Mouse (Mus musculus) left cerebral cortex, adult 18-20 months (tissue): ENCODE data around the gene Rhog. TPM values are rescaled to one million over a fixed set of nuclear protein-coding genes. Genes with fewer than 3 reads are reported as not detected.
"Not testable (repeated sequence)": the region's sequence is repeated elsewhere in the genome, so short reads cannot be mapped to it uniquely, and the experiment has no call there.

Source experiments
- DNase-seq, 2 experiments: peaks; one replicate each; pipeline ENCODE4 v3.0.0; 2021 to 2022; ENCODE audit warnings: low spot score in 2 of 2, mixed read lengths in 1 of 2
- long read RNA-seq, 2 experiments: library from polyadenylated mRNA; stranded (forward); transcript quantifications; one replicate each; pipeline ENCODE4 v2.0.0; 2021
- total RNA-seq, 2 experiments: library from RNA; stranded (reverse); gene quantifications; 2 replicates each; pipeline ENCODE4 v1.2.3; 2021

The Rhog gene
- 10 to 100 TPM; 21.7 to 22.5 TPM for total RNA-seq
- long read RNA-seq, experiment 1, transcript Rhog-201 (2 exons, 1,269 nt), result major isoform, 10 of 11 reads
- long read RNA-seq, experiment 1, partial matches to known transcripts, result 1 of 11 reads
- long read RNA-seq, experiment 1, other reads (novel, unspliced or antisense), result 0 of 11 reads
- long read RNA-seq, experiment 2, transcript Rhog-201 (2 exons, 1,269 nt), result major isoform, 9 of 9 reads
- long read RNA-seq, experiment 2, partial matches to known transcripts, result 0 of 9 reads
- long read RNA-seq, experiment 2, other reads (novel, unspliced or antisense), result 0 of 9 reads

- no peak for DNase-seq
Measured at GRCm38 (mm10) chr7:102255954-102256353, at the start of gene Rhog. Gene Rhog (minus strand): TSS chr7:102256054.

GRCm38 (mm10) chr7:102305596-102305995 is 49.7 kb upstream of the Rhog start:
- DNase-seq, result no peak

DNA sequence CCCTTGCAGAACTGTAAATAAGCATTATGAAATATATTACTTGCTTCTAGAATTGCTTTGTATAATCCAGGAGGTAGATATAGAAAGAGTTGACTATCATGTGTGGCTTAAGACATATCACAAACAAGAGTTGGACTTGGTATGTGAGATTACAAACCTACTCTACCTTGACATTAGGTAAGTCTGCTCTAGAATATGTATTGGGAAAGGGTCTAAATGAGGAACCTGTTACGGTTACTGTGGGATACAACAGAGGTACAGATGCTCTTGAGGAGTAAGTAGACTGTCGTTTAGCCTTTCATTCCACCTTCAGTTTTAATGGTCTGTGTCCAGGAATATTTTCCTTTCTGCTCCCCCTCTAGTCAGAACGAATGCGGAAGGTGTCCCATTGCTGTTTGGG is 46.6 kb upstream of the Rhog start:
- no peak for DNase-seq

GRCm38 (mm10) chr7:102300761-102301160 is 44.9 kb upstream of the Rhog start:
- no peak for DNase-seq

DNA sequence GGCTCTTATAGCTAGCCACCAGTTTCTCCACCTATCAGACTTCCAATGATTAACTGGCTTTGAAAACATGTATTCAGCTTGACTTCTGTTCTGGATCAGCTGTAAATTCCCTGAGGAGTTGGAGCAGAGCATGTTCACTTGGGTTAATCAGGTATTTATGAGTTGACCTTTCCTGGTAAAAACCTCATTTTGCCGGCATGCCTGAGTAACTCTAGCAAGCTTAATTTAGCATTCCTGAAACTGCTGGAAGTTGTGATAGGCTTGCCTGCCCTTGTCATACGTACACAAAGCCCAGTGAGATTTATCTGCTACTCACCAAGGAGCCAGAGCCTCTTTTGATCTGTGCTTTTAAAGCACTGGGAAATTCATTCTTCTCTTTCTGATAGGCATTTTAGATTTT is 37.4 kb upstream of the Rhog start:
- no peak for DNase-seq

DNA sequence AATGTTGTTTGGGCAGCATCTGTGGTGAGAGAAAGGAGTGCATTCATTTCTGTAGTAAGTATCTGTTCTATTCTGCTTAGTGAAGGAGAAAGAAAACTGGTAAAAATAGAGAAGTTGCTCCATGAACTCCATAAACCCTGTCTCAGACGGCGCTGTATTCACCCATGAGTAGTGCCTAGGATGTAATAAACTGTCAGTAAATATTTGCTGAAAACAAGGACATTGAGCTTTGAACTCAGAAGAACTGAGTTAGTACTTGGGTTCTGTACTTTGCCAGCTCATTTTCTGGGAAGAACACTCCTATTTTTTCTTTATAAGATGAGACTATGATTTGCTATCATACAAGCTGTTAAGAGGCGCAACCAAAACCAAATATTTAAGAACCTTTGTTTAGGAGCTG is 36.4 kb upstream of the Rhog start:
- no peak for DNase-seq

GRCm38 (mm10) chr7:102289466-102289865 is 33.6 kb upstream of the Rhog start:
- no peak for DNase-seq

DNA sequence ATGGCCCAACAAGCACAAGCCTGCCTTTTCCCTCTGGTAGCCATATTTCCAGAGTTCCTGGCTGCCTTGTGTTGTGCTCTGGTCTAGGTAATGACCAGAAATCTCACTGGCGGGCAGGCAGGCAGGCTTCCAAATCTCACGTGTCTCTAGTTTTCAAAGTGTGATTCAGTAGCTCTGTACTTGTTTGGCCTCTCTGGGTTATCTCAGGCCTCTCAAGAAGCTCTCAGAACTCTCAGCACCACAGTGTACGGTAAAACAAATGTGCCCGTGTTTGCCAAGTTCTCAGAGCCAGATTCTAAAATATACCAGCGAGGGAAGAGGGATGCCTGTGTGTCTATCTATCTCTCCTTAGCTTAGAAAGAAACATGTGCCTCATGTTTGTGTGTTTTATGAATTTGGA is 26.4 kb upstream of the Rhog start:
- peak in 1 of 2 experiments; percentile 6 for DNase-seq

DNA sequence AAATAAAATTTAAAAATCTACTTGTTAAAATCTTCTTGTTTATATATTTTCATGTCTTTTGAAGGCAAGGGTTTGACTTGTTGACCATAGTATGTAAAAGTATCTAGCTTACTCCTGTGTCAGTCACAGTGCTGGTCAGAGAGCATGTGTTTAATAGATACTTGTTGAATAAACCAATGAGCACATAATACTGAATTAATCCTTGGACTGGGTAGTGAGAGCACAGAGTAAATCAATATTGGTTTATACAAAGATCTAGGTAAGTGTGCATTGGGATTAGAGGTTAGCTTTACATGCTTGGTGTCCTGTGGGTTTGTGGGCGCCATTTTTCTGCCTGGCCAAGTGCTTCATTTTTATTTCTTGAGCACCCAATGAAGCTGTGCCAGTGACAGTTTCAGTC is 25.5 kb upstream of the Rhog start:
- DNase-seq, result no peak

DNA sequence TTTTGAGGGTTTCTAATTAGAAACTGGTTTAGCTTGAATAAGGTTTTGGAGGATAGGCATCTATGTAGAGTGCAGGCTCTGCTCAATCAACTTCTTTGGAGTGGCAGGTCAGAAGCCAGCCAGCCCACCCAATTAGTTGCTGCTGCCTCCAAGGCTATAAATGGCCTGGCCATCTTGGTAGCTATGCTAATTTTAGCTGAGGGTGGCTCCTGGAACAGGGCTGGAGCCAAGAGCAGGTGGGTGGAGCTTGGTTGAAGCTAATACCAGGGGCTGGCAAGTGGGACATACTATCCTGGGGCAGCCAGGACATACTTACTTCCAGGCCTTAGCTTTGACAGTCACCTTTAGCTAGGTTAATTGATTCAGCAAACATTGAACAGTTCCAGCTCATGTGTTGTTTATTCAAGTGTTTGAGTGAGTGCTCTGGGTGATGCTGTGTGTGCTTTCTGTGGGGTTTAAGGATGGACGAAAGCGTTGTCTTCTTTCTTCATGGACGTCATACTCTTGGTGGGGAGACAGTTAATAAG is 16.6 kb upstream of the Rhog start:
- no peak for DNase-seq

- no peak for DNase-seq
Measured at GRCm38 (mm10) chr7:102268395-102268748, 12.5 kb upstream of the Rhog start.

- DNase-seq, result peak; percentile 43 to 68
Measured at GRCm38 (mm10) chr7:102267601-102268394, 11.9 kb upstream of the Rhog start, which contains the start of gene Stim1. Gene Stim1 (plus strand): TSS chr7:102267806.

DNA sequence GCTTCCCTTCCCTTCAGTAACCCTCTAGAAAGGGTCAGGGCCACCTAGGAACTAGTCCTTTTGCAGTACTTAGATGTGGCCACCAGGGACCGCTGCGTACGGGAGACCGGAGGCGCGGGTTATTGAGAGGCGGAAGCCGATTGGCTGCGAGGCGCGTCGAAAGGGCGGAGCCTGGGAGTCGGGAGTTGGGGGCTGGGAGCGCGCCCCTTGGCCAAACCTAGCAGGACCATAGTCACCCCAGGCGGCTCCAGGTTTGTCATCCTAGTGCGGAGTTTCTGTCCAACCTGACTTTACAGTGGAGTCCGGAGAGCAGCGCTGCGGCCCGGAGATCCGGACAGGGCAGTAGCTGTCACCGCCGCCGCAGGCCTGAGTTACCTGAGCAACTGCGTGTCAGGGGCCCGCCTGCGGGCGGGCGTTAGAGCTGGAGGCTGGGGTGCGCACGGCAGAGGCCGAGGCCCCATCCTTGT is 11.3 kb upstream of the Rhog start:
- peak; percentile 95 to 98 for DNase-seq

DNA sequence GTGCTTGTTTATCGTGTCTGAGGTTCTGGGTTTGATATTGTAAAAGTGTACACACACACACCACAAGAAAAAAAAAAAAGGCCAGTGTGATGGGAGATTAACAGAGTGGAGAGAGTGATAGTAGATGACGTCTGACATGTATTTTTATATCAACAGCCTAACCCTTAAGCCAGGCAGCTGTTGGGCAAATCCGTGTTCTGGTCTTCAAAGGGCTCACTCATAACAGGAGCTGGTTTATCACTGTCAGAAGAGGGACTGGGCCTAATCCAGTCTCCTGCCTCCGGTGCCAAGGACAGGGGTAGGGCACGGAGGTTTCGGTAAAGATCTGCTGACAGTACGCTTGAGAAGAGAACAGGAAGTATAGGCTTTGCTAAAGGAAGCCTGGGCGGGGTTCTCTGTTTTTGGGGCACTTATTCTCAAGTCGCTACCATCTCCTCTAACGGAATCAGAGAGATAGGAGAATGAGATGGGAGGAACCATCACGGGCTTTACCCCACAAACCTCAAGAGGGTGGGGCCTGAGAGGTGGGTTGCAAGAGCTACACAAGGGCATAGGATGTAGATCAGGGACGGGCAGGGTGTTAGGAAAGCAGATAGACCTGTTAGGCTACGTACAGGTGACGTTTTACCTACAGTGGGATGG is 10.7 kb upstream of the Rhog start:
- DNase-seq, result no peak

DNA sequence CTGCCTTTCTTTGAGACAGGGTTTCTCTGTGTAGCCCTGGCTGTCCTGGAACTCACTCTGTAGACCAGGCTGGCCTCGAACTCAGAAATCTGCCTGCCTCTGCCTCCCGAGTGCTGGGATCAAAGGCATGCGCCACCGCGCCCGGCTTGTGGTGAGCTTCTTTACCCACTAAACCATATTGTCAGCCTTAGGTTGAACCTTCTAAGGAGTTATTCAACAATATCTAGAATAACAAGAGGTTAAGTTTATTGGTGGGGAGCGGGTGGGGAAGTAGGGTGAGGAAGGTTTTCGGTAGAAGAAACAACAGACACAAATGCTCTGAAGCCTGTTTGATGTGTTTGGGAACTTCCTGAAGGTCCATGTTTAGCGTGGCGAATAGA is 10.2 kb upstream of the Rhog start:
- not testable (repeated sequence) for DNase-seq

DNA sequence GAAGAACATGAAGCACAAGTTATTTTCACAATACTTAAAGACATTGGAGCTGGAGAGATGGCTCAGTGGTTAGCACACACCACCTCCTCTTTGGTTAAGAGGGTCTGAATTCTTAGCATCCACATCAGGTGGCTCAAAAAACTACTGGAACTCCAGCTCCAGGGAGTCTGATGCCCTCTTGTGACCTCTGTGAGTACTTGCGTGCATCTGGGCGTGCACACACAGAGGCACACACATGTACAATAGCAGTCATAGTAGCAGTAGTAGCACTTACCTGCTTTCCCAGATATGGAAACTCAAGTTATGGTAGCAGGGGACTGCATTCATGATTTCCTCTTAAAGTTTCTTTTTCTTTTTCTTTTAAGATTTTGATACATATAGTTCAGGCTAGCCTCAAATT is 7.2 kb upstream of the Rhog start:
- no peak for DNase-seq

- DNase-seq, result no peak
Measured at GRCm38 (mm10) chr7:102260518-102260917, 4.7 kb upstream of the Rhog start.

GRCm38 (mm10) chr7:102259716-102260479 is 4.0 kb upstream of the Rhog start:
- DNase-seq, result no peak

DNA sequence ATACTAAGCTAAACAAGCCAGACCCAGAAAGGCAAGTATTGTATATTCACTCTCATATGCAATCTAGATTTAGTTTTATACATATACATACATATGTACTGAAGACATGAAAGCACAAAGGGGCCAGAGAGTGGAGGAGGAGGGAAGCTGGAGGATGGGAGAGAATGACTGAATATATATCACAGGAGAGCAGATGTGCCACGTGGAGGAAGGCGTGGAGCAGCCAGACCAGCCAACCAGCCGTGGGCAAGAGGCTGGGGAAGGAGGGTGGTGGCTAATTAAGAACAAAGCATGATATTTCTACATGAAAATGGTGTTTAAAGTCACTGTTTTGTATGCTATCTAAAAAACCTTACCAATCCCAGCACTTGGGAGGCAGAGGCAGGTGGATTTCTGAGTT is 2.9 kb upstream of the Rhog start:
- DNase-seq, result no peak

GRCm38 (mm10) chr7:102258189-102258588 is 2.3 kb upstream of the Rhog start:
- peak; percentile 77 to 86 for DNase-seq

DNA sequence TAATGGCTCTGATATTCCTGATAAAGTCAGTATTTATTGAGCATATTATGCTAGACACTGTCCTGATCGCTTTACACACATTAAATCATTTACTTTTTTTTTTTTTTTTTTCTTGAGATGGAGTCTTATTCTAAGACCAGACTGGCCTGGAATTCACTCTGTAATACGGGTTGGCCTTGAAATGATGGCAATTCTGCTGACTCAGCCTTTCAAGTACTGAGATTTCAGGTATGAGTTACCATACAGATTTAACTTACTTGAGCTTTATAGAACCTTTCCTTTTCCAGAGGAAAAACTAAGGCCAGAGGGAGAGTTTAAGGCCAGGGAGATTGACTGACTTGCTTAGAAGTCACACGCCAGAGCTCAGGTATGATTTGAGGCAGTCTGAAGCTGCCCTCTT is 782 bp upstream of the Rhog start:
- DNase-seq, result no peak
